8 mouse cellular contexts compared by ENCODE assay signal in genomic region chr9:107296501-107296965, GRCm38 (mm10). TPM values are rescaled to one million over a fixed set of nuclear protein-coding genes. Genes with fewer than 3 reads are reported as not detected.
DNase-seq lines count a peak whose midpoint lies in the region; ATAC-seq lines count a peak whose summit lies in the region.

No protein-coding gene starts in this region.

- under 1% methylated on average over 30 of the region's 31 CpGs for WGBS in lung, embryonic 16.5 days

- peak; percentile 84 to 91 for ATAC-seq in hematopoietic stem cell, adult 5-6 weeks (replicated peaks in 1 of 2; ENCODE audit: insufficient read depth in 1 of 2, low FRiP score in 2 of 2, low TSS enrichment in 1 of 2, low read depth in 1 of 2, poor library complexity in 2 of 2, severe bottlenecking in 2 of 2)
- peak; percentile 97 for ATAC-seq in lung, embryonic 16.5 days (ENCODE audit: low read depth)

- peaks cover 13% of the 10 kb centered on the region for H3K36me3 ChIP-seq in lung, embryonic 16.5 days (ENCODE audit: control insufficient read depth, insufficient read depth, low read length)

- peak overlapping the region; percentile 92 for H3K27ac ChIP-seq in lung, embryonic 16.5 days (ENCODE audit: low read length)

- H3K27me3 ChIP-seq in lung, embryonic 16.5 days (ENCODE audit: control insufficient read depth, insufficient read depth, low read depth, low read length) = no peaks in the 10 kb centered on the region

- H3K4me1 ChIP-seq in lung, embryonic 16.5 days (replicated peaks; ENCODE audit: control insufficient read depth, insufficient read depth, low read length) = peaks cover 15% of the 10 kb centered on the region

- H3K4me3 ChIP-seq in lung, embryonic 16.5 days (ENCODE audit: low read length) = peak overlapping the region; percentile 80

- peak overlapping the region; percentile 91 for H3K4me2 ChIP-seq in lung, embryonic 16.5 days (ENCODE audit: low read depth, low read length)

- no peaks in the 10 kb centered on the region for H3K9me3 ChIP-seq in lung, embryonic 16.5 days (ENCODE audit: control insufficient read depth, low read length)

- H3K9ac ChIP-seq in lung, embryonic 16.5 days (ENCODE audit: low read length) = peak overlapping the region; percentile 91

- DNase-seq in MEL-GATA-1-ER (ENCODE audit: extremely low read depth, low read depth) = peak; percentile 97
- peak; percentile 91 for DNase-seq in cerebellum, adult 8-10 months
- DNase-seq in forelimb bud, embryonic 11.5 days (ENCODE audit: low read depth, low spot score) = peak; percentile 94
- peak; percentile 95 for DNase-seq in layer of hippocampus, adult 9-10 months (ENCODE audit: low spot score)
- DNase-seq in ovary, postnatal 14 days (ENCODE audit: low spot score) = peak; percentile 95
- peak; percentile 86 for DNase-seq in thymus, postnatal 14 days

RNA-seq across cellular contexts. Expression of gene Cish, which starts 0.7 kb away (rescaled TPM):
- total RNA-seq in hematopoietic stem cell, adult 5-6 weeks (2017) = 1.4 and 3.5 TPM in 2 replicates
- 19.3 and 20.5 TPM in 2 replicates for polyA plus RNA-seq in lung, embryonic 16.5 days (2015; fragmentation: Nextera tagmentation; extraction: Ambion mirVana)

RNA-seq across cellular contexts. Expression of gene Mapkapk3, which starts 6.9 kb away (rescaled TPM):
- total RNA-seq in hematopoietic stem cell, adult 5-6 weeks (2017) = 62.0 and 62.6 TPM in 2 replicates
- 17.8 and 20.6 TPM in 2 replicates for polyA plus RNA-seq in lung, embryonic 16.5 days (2015; fragmentation: Nextera tagmentation; extraction: Ambion mirVana)

RNA-seq across cellular contexts. Expression of gene Hemk1, which starts 41.6 kb away (rescaled TPM):
- total RNA-seq in hematopoietic stem cell, adult 5-6 weeks (2017) = 11.5 and 37.2 TPM in 2 replicates
- polyA plus RNA-seq in lung, embryonic 16.5 days (2015; fragmentation: Nextera tagmentation; extraction: Ambion mirVana) = 11.5 and 12.4 TPM in 2 replicates

RNA-seq across cellular contexts. Expression of gene 6430571L13Rik, which starts 43.9 kb away (rescaled TPM):
- 0.25 and 0.50 TPM in 2 replicates for total RNA-seq in hematopoietic stem cell, adult 5-6 weeks (2017)
- polyA plus RNA-seq in lung, embryonic 16.5 days (2015; fragmentation: Nextera tagmentation; extraction: Ambion mirVana) = 0.83 and 0.85 TPM in 2 replicates

Comparison
In these comparisons a context has a peak if more than half of its experiments do, and no peak if none do; other contexts are left out.
1. Peak in every context shown above with its lines: DNase-seq, ATAC-seq, H3K4me3 ChIP-seq and H3K27ac ChIP-seq.